Mouse (Mus musculus) stomach, postnatal 0 days (tissue): ENCODE measurements around the gene Alms1.

Experiments used
- CTCF ChIP-seq: IDR thresholded peaks from 2 replicates; pipeline ENCODE4 v1.5.1; 2016; ENCODE audit warnings: antibody characterized with exemption, low read depth, mild to moderate bottlenecking, moderate library complexity
- EP300 ChIP-seq: optimal IDR thresholded peaks from 2 replicates; pipeline ENCODE3; 2016; ENCODE audit warnings: antibody characterized with exemption

GRCm38 (mm10) chr6:85547642-85548041, 39.7 kb upstream of the Alms1 start:
- TF ChIP-seq CTCF (no peak), EP300 (no peak)
